Mouse (Mus musculus) ovary, postnatal 10 days (tissue): ENCODE data around the gene Rgl3.
A peak's percentile ranks its signal among the peaks of the same experiment; 100 is the strongest.

Source experiments
- DNase-seq: peaks from one replicate; pipeline ENCODE4 v3.0.0; 2022; ENCODE audit warnings: low spot score

Gene Rgl3

DNA sequence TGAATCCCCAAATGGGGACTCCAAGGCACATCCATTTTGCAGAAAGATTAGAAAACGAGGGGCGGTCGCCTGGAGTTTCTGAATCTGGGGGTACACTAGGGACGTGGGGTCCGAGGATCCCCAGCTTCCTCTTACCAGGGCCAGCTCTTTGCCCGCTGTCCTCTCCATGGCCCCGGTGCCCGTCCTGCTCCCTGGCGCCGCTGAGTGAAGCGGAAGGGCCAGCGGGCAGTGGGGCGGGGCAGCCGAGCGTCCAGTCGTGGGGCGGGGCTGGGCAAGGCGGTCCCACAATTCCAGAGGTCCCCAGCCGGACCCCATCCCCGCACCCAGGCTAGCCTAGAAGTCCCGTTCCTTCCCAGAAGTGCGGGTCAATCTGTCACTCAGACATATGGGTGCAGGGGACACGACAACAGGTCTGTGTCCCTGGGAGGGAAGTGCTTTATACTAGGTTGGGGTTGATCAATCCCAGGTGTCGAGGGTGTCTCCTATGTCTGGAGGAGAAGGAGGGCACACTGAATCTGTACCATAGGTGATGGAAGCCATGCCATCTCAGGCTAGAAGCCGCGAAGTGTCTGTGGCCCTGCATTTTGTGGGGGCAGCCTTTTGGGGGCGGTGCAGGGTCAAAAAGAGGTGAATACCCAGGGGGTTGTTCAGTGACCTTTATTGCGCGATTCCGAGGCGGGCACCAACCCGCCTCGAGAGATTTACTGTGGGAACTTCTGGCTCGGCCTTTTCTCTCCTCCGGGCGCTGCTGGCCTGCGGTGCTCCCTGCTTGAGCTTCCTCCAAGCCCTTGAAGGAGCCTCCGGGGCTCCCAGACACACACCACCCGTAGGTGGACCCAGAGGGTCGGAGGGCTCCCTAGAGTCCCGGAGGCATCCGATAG is at the start of gene Rgl3:
TSS of gene Rgl3 (minus strand) at position 217 of the 881 bp plus-strand sequence.
- peak; percentile 16 for DNase-seq

DNA sequence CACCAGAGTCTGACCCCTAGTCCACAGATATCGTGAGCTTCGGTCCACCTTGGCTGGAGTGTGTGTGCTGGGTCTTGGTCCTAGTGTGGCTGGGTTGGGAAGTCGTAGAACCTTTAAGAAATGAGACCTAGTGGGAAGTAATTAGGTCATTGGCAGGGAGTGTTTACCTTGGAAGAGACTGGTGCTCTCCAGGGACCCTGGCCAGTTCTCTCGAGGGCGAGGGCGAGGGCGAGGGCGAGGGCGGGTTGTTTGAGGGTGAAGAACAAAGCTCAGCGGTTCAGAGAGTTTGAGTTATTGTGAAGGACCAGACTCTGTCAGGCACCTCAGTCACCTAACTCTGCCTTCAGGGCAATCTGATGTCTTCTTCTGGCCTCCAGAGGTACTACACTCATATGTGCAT is 48.6 kb upstream of the Rgl3 start:
- no peak for DNase-seq

DNA sequence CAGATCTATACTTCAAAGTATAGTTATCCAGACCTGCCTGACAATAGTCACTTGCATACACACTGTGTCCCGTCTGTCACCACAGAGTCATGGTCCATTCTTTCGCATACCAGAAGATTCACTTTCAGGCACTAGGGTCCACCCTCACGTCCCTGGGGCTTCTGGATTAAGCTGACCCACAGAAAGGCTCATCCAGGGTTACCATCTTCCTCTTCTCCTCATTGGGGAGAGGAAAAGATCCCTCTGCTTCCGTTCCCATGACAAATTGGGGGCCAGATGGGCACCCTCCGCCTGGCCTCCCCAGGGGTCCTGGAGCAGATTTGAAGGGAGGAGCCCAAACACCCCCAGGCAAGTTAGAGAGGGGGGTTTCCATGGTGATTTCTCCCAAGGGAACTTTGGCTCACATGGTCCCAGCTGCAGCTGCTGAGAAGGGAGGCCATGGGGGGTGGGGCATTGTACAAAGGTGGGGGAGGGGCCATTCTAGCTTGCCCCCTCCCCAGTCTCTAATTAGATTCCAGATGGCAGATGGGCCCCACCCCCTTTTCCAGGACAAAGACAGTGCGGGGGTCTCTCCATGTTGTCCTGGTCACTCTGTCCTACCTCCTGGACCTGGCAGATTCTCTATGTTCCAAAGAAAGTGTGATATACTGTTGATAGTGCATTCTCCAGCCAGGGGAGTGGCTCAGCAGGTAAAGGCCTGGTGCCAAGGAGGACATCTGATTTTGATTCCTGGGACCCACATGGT is 46.2 kb upstream of the Rgl3 start:
- DNase-seq, result no peak

DNA sequence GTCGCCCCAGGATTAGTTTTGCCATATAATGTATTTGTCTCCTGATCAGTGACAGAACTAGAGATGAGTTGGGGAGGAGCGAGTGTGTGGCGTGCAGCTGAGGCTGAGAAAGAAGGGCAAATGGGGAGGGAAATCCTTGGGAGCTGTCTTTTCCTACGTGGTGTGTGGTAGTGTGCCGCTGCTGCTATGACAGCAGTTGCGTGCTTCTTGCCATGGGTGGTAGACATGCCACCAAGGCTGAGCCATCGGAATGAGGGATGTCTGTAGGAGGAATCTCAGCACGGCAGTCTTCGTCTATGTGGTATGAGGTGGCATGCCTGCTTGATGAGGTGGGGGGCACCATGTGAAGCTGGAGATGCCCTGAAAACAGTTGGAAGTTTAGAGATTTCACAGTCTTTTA is 41.1 kb upstream of the Rgl3 start:
- no peak for DNase-seq

DNA sequence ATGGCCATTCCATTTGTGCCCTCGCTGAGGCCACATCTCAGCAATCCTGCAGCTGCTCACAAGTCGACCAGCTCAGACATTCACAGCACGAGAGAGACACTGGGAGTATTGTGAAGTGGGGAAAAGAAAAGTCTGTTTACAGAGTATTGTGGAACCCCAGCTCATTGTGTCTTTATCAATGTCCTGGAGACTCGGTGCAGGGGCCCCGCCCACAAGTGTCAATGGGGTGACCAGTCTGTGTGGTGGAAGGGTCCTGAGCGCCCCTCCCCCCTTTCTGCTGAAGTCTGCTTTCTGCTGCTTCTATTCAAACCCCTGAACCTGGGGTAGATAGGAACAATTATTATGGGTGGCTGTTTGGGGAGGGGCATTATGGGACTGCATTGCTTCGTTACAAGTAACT is 39.2 kb upstream of the Rgl3 start:
- DNase-seq, result no peak

DNA sequence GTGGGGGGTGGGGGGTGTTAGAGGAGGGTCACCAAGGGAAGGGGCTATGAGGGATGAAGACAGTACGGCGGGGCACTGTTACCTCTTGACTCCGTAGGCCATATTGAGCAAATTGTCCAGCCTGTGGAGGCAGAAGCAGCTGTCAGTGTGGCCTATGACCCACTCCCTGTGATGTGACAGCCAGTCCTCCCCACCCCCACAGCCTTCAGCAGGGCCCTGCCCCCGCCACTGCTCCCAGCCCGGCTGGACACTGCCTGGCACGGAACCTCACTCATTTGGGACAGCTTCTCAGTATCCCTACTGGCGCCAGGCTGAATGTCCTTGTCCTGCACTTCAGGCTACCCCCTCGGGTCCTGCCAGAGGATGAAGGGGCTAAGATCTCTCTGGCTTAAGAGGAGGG is 35.3 kb upstream of the Rgl3 start:
- DNase-seq, result no peak

DNA sequence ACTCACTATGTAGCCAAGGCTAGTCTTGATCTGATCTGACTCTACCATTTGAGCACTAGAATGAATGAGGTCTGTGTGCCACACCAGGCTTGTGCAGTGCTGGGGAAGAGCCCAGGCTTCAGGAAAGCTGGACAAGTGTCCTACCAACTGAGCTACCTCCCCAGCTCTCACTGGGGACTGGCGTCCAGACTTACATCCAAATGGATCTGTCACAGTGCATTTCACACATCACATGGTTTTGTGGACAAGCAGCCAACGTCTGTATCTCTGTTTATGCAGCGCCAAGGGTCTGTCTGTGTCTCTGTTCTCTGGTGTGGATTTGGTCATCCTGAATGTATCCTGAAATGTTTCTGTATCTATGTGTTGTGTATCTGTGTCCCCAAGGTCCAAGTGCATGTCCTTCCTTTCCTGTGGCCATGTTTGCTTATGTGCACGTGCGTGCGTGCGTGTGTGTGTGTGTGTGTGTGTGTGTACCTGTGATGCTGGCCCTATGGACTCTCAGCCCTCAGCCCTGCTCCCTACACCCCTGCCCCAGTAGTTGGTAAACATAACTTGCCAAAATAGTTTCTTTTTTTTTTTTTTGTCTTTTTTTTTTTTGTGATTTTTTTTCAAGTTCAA is 28.1 kb upstream of the Rgl3 start:
- DNase-seq, result no peak

DNA sequence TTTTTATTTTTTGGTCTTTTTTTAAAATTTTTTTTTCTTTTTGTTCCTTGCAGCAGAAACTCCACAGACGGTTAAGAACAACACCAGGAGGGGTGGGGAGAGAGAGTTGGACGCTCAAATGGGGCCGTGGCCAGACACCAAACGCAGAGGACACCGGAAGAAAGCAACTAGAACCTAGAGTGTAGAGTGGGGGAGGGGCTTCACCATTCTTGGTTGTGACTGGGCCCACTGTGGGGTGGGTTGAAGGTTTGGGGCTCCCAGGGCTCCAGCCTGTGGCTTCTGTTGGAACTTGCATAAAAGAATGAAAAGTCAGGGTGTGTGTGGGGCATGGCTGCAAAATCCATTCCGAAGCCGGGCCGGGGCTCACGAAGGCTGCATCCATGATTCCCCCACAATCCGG is 27.0 kb upstream of the Rgl3 start:
- DNase-seq, result no peak

DNA sequence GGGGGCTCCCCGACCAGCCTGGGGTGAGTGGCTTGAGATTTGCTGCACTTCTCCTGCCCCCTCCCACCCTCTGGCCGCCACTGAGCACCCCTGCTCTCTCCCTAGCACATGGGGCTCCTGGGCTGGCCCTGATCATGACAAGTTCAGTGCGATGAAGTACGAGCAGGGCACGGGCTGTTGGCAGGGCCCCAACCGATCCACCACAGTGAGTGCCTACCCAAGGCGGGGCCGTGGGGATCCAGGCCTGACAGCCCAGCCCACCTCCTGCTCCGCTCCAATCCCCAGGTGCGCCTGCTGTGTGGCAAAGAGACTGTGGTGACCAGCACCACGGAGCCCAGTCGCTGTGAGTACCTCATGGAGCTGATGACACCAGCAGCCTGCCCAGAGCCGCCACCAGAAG is 23.5 kb upstream of the Rgl3 start:
- DNase-seq, result no peak

DNA sequence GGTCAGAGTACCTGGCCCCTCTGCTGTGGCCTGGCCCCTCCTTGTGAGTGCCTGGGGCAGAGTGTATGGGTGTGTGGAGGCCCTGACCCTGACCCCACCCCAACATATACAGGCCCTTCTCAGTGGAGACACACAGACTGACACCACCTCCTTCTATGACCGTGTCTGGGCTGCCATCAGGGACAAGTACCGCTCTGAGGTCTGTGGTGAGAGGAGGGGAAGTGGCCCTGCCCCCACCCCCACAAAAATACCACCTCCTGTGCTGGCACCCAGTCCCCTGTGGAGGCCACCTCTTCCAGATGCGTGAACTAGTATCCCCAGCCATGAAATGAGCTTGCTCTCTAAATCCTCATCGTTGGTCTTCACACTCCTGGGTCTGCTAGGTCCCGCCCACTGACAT is 21.8 kb upstream of the Rgl3 start:
- DNase-seq, result no peak

DNA sequence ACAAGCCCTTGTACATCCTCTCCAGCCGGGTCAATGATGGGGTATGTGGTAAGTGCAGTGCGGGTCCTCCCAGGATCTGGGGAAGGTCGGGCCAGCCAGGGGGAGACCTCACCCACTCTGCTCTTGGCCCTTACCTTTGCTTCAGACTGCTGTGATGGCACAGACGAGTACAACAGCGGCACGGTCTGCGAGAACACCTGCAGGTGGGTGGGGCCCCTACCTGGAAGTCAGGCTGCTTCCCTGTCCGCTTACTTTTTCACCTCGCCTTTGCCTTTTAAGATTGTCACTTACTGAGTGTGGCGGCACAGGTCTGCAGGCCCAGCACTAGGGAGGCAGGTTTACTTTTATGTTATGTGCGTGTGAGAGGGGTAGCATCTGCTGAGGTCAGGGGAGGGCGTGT is 15.3 kb upstream of the Rgl3 start:
- no peak for DNase-seq

DNA sequence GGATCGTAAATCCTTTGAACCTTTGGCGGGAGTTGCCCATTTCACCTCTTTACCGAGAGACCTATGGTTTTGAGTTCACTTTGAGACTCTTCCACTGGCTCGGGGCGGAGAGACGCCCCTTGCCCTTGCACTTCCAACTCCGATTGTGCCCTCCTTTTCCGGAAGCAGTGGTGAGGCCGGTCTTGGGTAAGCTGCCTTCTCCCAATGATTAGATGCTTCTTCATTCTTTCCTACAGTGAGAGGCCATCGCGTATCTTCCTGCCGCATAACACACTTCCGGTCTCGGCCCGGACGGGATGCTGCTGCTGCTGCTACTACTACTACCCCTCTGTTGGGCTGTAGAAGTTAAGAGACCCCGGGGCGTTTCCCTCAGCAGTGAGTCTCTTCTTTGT is 13.9 kb upstream of the Rgl3 start:
- DNase-seq, result no peak

DNA sequence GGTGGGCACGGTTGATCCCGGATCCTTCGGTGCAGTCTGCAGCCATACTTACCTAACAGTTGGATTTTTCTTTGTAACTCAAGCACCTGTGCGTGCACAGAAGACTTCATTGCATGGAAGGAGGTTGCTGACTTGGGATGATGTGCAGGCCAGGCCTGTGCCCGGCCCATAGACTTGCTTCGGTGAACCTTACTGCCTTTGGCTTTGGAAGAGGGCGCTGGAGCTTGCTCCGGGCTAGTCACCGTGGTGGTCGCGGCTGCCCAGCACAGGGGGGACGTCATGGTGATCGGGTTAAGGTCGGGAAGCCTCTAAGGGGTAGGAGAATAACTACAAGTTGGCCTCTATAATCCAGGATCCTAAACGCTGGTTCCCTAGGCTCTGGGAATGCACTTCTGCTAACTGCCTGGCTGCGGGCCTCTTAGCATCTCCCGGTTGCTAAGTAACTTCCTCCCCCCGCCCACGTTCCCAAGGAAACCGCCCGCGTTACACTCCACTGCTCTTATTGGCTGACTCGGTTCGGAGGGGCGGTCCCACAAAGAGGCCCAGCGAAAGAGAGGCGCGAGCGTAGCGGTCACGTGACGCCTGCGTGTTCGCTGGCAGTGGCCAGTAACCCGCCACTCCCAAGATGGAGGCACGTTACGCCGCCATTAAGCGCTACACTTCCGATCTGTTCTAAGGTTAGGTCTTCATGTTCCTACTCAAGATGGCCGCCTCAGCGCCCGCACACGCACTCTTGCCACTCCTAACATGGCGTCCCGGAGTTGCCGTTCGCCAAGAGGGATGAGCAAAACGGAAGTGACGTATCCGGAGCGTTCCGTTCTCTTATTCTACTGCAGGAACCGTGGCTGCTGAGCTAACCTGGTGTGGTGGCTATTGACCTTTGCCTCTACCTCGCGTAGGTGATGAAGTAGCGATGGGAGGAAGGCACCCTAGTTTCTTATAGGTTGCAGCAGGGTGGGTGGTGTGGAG is 13.2 kb upstream of the Rgl3 start, which contains the start of the genes Ccdc151 and Prkcsh:
TSS of gene Ccdc151 (minus strand) at position 441 of the 969 bp plus-strand sequence.
TSS of gene Prkcsh (plus strand) at position 613 of the 969 bp plus-strand sequence.
- DNase-seq, result peak; percentile 92

DNA sequence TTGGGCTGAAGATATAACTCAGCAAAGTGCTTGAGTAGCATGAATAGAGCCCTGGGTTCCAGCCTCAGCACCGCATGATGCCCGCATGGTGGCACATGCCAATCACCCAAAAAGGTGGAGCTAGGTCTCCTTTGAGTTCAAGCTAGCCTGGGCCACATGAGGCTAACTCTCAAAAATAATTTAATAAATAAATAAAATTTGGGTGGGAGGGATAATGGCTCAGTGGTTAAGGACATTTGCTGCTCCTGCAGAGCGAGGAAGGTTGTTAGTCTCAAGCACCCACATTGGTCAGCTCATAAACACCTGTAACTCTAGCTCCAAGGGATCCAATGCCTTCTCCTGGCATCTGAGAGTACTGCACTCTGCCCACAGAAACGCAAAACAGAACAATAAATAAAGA is 12.4 kb upstream of the Rgl3 start:
- DNase-seq, result no peak

DNA sequence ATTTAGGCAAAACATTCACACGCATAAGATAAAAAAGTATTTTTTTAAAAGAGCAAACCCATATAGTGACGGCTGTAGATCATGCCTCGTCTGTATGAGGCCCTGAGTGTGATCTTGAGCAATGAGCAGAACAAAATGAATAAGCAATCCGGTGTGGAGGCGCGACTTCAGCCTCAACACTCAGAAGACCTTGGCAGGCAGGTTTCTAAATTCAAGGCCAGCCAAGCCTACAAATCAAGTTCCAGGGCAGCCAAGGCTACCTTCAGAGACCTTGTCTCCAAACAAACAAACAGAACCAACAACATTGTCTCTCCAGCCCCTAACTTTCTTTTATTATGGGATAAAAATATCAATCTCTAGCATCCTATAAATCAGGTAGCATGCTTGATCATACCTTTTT is 11.1 kb upstream of the Rgl3 start:
- no peak for DNase-seq

DNA sequence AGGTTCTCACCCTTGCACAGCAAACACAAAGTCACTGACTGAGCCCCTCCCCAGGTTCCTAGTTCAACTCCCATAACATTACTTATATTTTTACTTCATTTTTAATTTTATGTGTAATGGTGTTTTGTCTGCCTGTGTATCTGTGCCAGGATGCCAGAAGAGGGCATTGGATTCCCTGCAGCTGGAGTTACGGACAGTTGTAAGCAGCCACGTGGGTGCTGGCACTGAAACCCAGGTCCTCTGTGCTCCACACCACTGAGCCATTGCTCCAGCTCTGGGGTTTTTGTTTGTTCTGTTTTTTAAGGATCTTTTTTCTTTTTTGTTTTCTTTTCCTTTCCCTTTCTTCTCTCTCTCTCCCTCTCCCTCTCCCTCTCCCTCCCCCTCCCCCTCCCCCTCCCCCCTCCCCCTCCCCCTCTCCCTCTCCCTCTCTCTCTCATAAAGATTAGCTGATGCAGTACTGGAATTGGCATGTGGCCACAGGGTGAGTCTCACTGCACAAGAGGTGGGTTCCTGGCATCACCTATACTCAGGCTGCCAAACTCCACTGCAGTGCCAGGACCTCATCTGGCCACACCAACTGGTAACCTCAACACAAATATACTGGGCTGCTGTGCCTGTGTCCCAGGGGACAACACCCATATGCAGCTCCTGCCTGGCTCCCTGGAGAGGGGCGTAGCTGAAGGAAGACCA is 7.1 kb upstream of the Rgl3 start:
- DNase-seq, result no peak

DNA sequence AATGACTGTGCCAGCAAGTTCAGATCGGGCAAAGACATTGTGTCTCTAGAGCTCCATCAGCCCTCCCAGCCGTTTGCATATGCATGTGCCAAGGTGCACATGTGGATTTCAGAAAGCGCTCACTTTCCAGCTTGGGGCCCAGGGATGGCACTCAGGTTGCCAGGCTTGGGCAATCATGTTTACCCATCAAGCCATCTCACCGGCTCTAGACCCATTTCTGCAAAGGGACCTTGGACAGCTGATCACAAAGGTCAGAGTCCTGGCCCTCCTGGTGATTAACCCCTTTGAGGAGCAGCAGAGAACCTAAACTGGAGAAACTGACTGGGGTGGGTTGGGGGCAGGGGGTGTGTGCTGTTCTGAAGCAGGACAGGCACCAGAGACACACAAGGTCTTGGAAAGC is 3.0 kb upstream of the Rgl3 start:
- DNase-seq, result no peak

DNA sequence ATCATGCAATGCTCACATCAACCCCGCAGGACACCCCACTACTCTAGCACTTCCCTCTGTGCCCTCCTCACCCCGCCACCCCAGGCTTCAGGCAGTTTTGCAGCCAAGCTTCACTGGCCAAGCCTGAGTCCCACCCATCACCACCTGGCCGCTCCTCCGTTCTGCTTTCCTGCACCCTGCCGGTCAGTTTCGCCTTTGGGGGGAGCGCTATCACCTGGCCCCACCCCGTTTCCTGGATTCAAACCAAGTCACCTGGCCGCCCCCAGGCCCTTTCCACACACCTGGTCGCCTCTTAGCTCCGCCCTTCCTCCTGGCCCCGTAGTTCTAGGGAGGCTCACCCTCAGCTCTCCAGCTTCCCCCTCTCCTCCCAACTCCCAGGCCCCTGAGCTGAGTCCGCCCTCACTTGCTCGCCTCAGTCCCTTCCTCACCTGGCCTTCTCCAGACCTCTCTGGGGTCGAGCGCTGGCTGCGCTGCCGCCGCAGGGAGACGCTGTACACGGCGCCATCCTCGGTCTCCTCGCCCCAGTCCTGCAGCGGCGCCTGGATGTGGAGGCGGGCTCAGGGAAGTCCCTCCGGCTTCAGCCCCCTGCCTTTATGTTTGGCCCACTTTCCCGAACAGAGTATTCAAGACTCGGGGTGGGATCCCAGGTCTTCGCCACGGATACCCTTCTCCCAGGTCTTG is 685 bp downstream of the Rgl3 start:
- no peak for DNase-seq

DNA sequence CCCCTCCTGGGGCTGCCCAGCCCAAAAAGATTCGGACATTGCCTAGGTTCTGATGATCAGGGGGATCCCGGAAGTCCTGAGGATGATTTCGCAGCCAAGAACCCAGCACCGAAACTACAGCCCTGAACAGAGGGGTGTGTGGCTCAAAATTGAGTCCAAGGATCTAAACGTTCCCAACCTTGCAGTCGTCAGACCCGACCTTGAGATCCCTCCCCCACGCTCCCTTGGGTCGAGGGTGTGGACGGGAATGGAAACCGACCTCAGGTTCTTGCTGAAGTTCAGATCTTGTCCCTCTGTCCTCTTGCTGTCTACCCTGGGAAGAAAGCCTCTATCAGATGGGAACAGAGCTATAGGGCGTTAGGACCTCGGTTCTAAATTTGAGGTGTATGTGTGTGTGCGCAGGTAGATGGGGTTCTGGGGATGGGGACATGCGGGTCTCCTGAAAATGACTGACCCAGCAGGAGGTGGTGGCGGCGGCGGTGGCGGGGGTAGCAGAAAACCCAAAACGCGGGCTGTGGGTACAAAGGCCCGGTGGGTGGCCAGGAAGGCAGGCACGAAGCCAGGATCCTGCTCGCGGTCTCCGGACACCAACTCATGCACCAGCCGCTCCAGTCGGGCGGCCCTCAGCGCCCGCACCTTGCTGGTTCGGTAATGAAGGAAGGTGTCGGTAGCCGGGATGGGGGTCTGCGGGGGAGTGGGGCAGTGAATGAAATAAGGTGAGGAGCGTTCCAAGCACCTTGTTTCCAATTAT is 1.5 kb downstream of the Rgl3 start:
- DNase-seq, result no peak

DNA sequence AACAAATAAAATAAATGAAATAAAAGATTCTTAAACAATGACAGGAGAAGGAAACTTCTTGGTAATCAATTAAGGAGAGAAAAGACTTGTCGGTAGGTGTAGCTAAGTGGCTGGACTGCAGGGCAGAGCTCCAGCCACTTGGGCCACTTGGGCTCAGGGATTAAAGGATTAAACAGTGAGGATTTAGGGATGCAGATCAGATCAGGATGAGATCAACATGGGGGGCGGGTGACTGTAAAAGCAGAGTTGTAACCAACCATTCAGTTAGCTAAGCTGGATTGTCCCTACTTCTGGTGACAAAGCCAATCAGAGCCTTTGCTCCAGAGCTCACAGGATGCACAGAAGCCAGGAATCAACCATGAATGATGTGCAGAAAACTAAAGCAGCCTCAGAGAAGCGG is 5.3 kb downstream of the Rgl3 start:
- DNase-seq, result no peak
